Mouse (Mus musculus): ENCODE measurements around the gene Nfil3. TPM values are rescaled to one million over a fixed set of nuclear protein-coding genes. Genes with fewer than 3 reads are reported as not detected.
A peak's percentile ranks its signal among the peaks of the same experiment; 100 is the strongest.

The Nfil3 gene
- polyA plus RNA-seq, 1 experiment = 0.08 TPM

- Histone ChIP-seq H3K4me1 (ENCODE audit: control insufficient read depth) (peaks cover 25% of the 10 kb centered on the region), H3K4me3 (replicated peaks) (peak within 1 kb of the TSS; percentile 79), H3K36me3 (ENCODE audit: control insufficient read depth) (peaks cover 2% of the 10 kb centered on the region; the same call in 1 of the 2 replicates), H3K27me3 (ENCODE audit: control insufficient read depth) (peaks cover 11% of the 10 kb centered on the region), H3K9me3 (ENCODE audit: control insufficient read depth, low read length) (no peaks in the 10 kb centered on the region)
- TF ChIP-seq GATA1 (IDR thresholded peaks at IDR 0.05; ENCODE audit: low read length) (no peak), TAL1 (IDR thresholded peaks at IDR 0.05; ENCODE audit: low read length) (no peak)
These were observed 51.4 kb downstream of the Nfil3 start, which contains the start of gene Auh for GRCm38 (mm10) chr13:52929209-52930171. Gene Auh, minus strand, starts transcription at chr13:52929681.

- no peaks in the 10 kb centered on the region for H3K9me3 ChIP-seq (ENCODE audit: control insufficient read depth, low read length)
These were observed 52.5 kb downstream of the Nfil3 start for GRCm38 (mm10) chr13:52928392-52928791.

GRCm38 (mm10) chr13:52924457-52924856 lies 56.4 kb downstream of the Nfil3 start:
- Histone ChIP-seq H3K9me3 (ENCODE audit: control insufficient read depth, low read length) (no peaks in the 10 kb centered on the region), H3K4me3 (replicated peaks) (no peak overlapping the region), H3K27me3 (ENCODE audit: control insufficient read depth) (no peaks in the 10 kb centered on the region), H3K4me1 (ENCODE audit: control insufficient read depth) (peaks cover 38% of the 10 kb centered on the region), H3K36me3 (ENCODE audit: control insufficient read depth) (peaks cover 2% of the 10 kb centered on the region; the same call in 1 of the 2 replicates)
- TF ChIP-seq GATA1 (IDR thresholded peaks at IDR 0.05; ENCODE audit: low read length) (no peak), TAL1 (IDR thresholded peaks at IDR 0.05; ENCODE audit: low read length) (no peak)

More at GRCm38 (mm10) chr13:52928392-52928791, 52.5 kb downstream of the Nfil3 start:
- no peak for TF ChIP-seq GATA1 (IDR thresholded peaks at IDR 0.05; ENCODE audit: low read length)
- Histone ChIP-seq H3K27me3 (ENCODE audit: control insufficient read depth) (peaks cover 8% of the 10 kb centered on the region), H3K4me3 (replicated peaks) (peak overlapping the region; percentile 79), H3K4me1 (ENCODE audit: control insufficient read depth) (peaks cover 27% of the 10 kb centered on the region), H3K36me3 (ENCODE audit: control insufficient read depth) (peaks cover 2% of the 10 kb centered on the region; the same call in 1 of the 2 replicates)

GRCm38 (mm10) chr13:52921966-52922365 lies 58.9 kb downstream of the Nfil3 start:
- Histone ChIP-seq H3K4me1 (ENCODE audit: control insufficient read depth) (peaks cover 20% of the 10 kb centered on the region), H3K36me3 (ENCODE audit: control insufficient read depth) (peaks cover 12% of the 10 kb centered on the region), H3K9me3 (ENCODE audit: control insufficient read depth, low read length) (no peaks in the 10 kb centered on the region), H3K4me3 (replicated peaks) (no peak overlapping the region), H3K27me3 (ENCODE audit: control insufficient read depth) (no peaks in the 10 kb centered on the region)
- no peak for TF ChIP-seq GATA1 (IDR thresholded peaks at IDR 0.05; ENCODE audit: low read length)
- TF ChIP-seq TAL1 (IDR thresholded peaks at IDR 0.05; ENCODE audit: low read length) = no peak

GRCm38 (mm10) chr13:52921065-52921825 lies 59.6 kb downstream of the Nfil3 start:
- H3K36me3 ChIP-seq (ENCODE audit: control insufficient read depth) = peaks cover 12% of the 10 kb centered on the region
- TF ChIP-seq GATA1 (IDR thresholded peaks at IDR 0.05; ENCODE audit: low read length) (no peak), TAL1 (IDR thresholded peaks at IDR 0.05; ENCODE audit: low read length) (no peak)
- no peak overlapping the region for H3K4me3 ChIP-seq (replicated peaks)
- H3K27me3 ChIP-seq (ENCODE audit: control insufficient read depth) = no peaks in the 10 kb centered on the region
- no peaks in the 10 kb centered on the region for H3K9me3 ChIP-seq (ENCODE audit: control insufficient read depth, low read length)
- H3K4me1 ChIP-seq (ENCODE audit: control insufficient read depth) = peaks cover 18% of the 10 kb centered on the region

GRCm38 (mm10) chr13:52919790-52920352 lies 61.0 kb downstream of the Nfil3 start:
- Histone ChIP-seq H3K27me3 (ENCODE audit: control insufficient read depth) (no peaks in the 10 kb centered on the region), H3K4me3 (replicated peaks) (no peak overlapping the region), H3K36me3 (ENCODE audit: control insufficient read depth) (peaks cover 12% of the 10 kb centered on the region), H3K9me3 (ENCODE audit: control insufficient read depth, low read length) (no peaks in the 10 kb centered on the region), H3K4me1 (ENCODE audit: control insufficient read depth) (peaks cover 18% of the 10 kb centered on the region)
- no peak for TF ChIP-seq GATA1 (IDR thresholded peaks at IDR 0.05; ENCODE audit: low read length)
- no peak for TF ChIP-seq TAL1 (IDR thresholded peaks at IDR 0.05; ENCODE audit: low read length)

GRCm38 (mm10) chr13:52918333-52918732 lies 62.5 kb downstream of the Nfil3 start:
- H3K4me1 ChIP-seq (ENCODE audit: control insufficient read depth) = peaks cover 16% of the 10 kb centered on the region
- H3K27me3 ChIP-seq (ENCODE audit: control insufficient read depth) = no peaks in the 10 kb centered on the region
- no peak overlapping the region for H3K4me3 ChIP-seq (replicated peaks)
- TF ChIP-seq TAL1 (IDR thresholded peaks at IDR 0.05; ENCODE audit: low read length) (no peak), GATA1 (IDR thresholded peaks at IDR 0.05; ENCODE audit: low read length) (no peak)
- H3K36me3 ChIP-seq (ENCODE audit: control insufficient read depth) = peaks cover 12% of the 10 kb centered on the region
- H3K9me3 ChIP-seq (ENCODE audit: control insufficient read depth, low read length) = no peaks in the 10 kb centered on the region

Other genes with a start within 250 kb of the Nfil3 start
- gene Auh, start 51.4 kb downstream of the Nfil3 start, polyA plus RNA-seq (2012) = 4.7 and 6.8 TPM in 2 replicates

All from erythroblast, embryonic 14.5 days (primary cell).